Mouse (Mus musculus) MEL (cell line): ENCODE data around the gene Usp32. TPM values are rescaled to one million over a fixed set of nuclear protein-coding genes. Genes with fewer than 3 reads are reported as not detected.

Source experiments
- DNase-seq: peaks from one replicate; pipeline ENCODE4 v3.0.0; 2011; ENCODE audit warnings: low read depth, low spot score
- H3K27ac ChIP-seq: 2 replicates; pipeline ENCODE4 v1.5.1; 2012; ENCODE audit warnings: low read depth, mild to moderate bottlenecking, control low read depth, low read length, moderate library complexity; ENCODE audit not compliant: control insufficient read depth
- H3K27me3 ChIP-seq, 2 experiments: fragments of 150-350 bp in 1 of 2; sonication (generic) in 1 of 2; 2 replicates each; pipeline ENCODE4 v1.6.1; 2012; ENCODE audit warnings: low read length in 2 of 2, mild to moderate bottlenecking in 2 of 2, improper control_type of control experiment in 1 of 2, moderate library complexity in 1 of 2; ENCODE audit not compliant: insufficient read depth in 2 of 2, control insufficient read depth in 1 of 2
- H3K36me3 ChIP-seq, 2 experiments: 2 replicates each; pipeline ENCODE4 v1.6.1; 2012 to 2014; ENCODE audit warnings: low read length in 2 of 2, improper control_type of control experiment in 1 of 2, inconsistent platforms in 1 of 2, mild to moderate bottlenecking in 1 of 2; ENCODE audit not compliant: insufficient read depth in 2 of 2, control insufficient read depth in 1 of 2
- H3K4me1 ChIP-seq, 2 experiments: fragments of 150-350 bp in 1 of 2; sonication (generic) in 1 of 2; 2 replicates each; pipeline ENCODE4 v1.6.1; 2012; ENCODE audit warnings: low read length in 2 of 2, improper control_type of control experiment in 1 of 2, mild to moderate bottlenecking in 1 of 2; ENCODE audit not compliant: insufficient read depth in 2 of 2, control insufficient read depth in 1 of 2
- H3K4me3 ChIP-seq, 2 experiments: fragments of 150-350 bp in 1 of 2; sonication (generic) in 1 of 2; 2 replicates each; pipeline ENCODE4 v1.5.1; 2012; ENCODE audit warnings: low read depth in 2 of 2, low read length in 2 of 2, mild to moderate bottlenecking in 2 of 2, moderate library complexity in 2 of 2, control low read depth in 1 of 2, improper control_type of control experiment in 1 of 2; ENCODE audit not compliant: control insufficient read depth in 1 of 2, insufficient read depth in 1 of 2
- H3K79me2 ChIP-seq: 2 replicates; pipeline ENCODE4 v1.6.1; 2012; ENCODE audit warnings: mild to moderate bottlenecking, low read length, moderate library complexity; ENCODE audit not compliant: control insufficient read depth, poor library complexity, insufficient read depth
- H3K9ac ChIP-seq: 2 replicates; pipeline ENCODE4 v1.6.1; 2012; ENCODE audit warnings: low read depth, mild to moderate bottlenecking, control low read depth, low read length, moderate library complexity; ENCODE audit not compliant: control insufficient read depth, poor library complexity, severe bottlenecking
- H3K9me3 ChIP-seq: fragments of 150-350 bp; sonication (generic); replicated peaks from 2 replicates; pipeline ENCODE4 v1.6.1; 2012; ENCODE audit warnings: mild to moderate bottlenecking, low read length, improper control_type of control experiment, moderate library complexity; ENCODE audit not compliant: insufficient read depth
- ETS1 ChIP-seq: IDR thresholded peaks from 2 replicates; pipeline ENCODE4 v1.6.1; 2012; ENCODE audit warnings: low read depth, mild to moderate bottlenecking, inconsistent platforms, low read length, improper control_type of control experiment, moderate library complexity
- GABPA ChIP-seq: IDR thresholded peaks from 2 replicates; pipeline ENCODE4 v1.6.1; 2012; ENCODE audit warnings: low read depth, mild to moderate bottlenecking, inconsistent platforms, low read length, improper control_type of control experiment, moderate library complexity
- GATA1 ChIP-seq: IDR thresholded peaks from 2 replicates; pipeline ENCODE4 v1.6.1; 2011; ENCODE audit warnings: low read depth, low read length, improper control_type of control experiment
- JUND ChIP-seq: IDR thresholded peaks from 2 replicates; pipeline ENCODE4 v1.6.1; 2011; ENCODE audit warnings: low read depth, mild to moderate bottlenecking, improper control_type of control experiment, low read length
- KAT2A ChIP-seq: conservative IDR thresholded peaks from 2 replicates; pipeline ENCODE4 v1.6.1; 2012; ENCODE audit warnings: low read depth, low read length, improper control_type of control experiment, inconsistent platforms
- MAFK ChIP-seq: IDR thresholded peaks from 2 replicates; pipeline ENCODE4 v1.6.1; 2011; ENCODE audit warnings: low read depth, mild to moderate bottlenecking, low read length, improper control_type of control experiment, borderline replicate concordance
- MAZ ChIP-seq: IDR thresholded peaks from 2 replicates; pipeline ENCODE4 v1.6.1; 2012; ENCODE audit warnings: low read depth, mild to moderate bottlenecking, inconsistent platforms, low read length, improper control_type of control experiment
- MXI1 ChIP-seq: IDR thresholded peaks from 2 replicates; pipeline ENCODE4 v1.6.1; 2011; ENCODE audit warnings: mild to moderate bottlenecking, low read depth, low read length, improper control_type of control experiment
- MYC ChIP-seq: IDR thresholded peaks from 2 replicates; pipeline ENCODE4 v1.6.1; 2011; ENCODE audit warnings: low read depth, mild to moderate bottlenecking, low read length, improper control_type of control experiment, moderate library complexity
- NELFE ChIP-seq: IDR thresholded peaks from 2 replicates; pipeline ENCODE4 v1.6.1; 2011; ENCODE audit warnings: low read depth, low read length, improper control_type of control experiment
- POLR2AphosphoS2 ChIP-seq: IDR thresholded peaks from 2 replicates; pipeline ENCODE4 v1.6.1; 2011; ENCODE audit warnings: low read length, improper control_type of control experiment
- RAD21 ChIP-seq: IDR thresholded peaks from 2 replicates; pipeline ENCODE4 v1.6.1; 2011; ENCODE audit warnings: mild to moderate bottlenecking, low read depth, low read length, improper control_type of control experiment
- SIN3A ChIP-seq: IDR thresholded peaks from 2 replicates; pipeline ENCODE4 v1.6.1; 2012; ENCODE audit warnings: low read length, improper control_type of control experiment, inconsistent platforms
- TBP ChIP-seq: IDR thresholded peaks from 2 replicates; pipeline ENCODE4 v1.8.0; 2011; ENCODE audit warnings: low read depth, low read length, improper control_type of control experiment
- TCF12 ChIP-seq: IDR thresholded peaks from 2 replicates; pipeline ENCODE4 v1.6.1; 2014; ENCODE audit warnings: low read depth, mild to moderate bottlenecking, inconsistent platforms, low read length, improper control_type of control experiment, moderate library complexity
- USF1 ChIP-seq: IDR thresholded peaks from 2 replicates; pipeline ENCODE4 v1.6.1; 2014; ENCODE audit warnings: low read depth, mild to moderate bottlenecking, inconsistent platforms, low read length, improper control_type of control experiment, moderate library complexity
- USF2 ChIP-seq, 2 experiments: IDR thresholded peaks; 2 replicates each; pipeline ENCODE4 v1.6.1; 2011 to 2012; ENCODE audit warnings: improper control_type of control experiment in 2 of 2, low read length in 2 of 2, borderline replicate concordance in 1 of 2, inconsistent platforms in 1 of 2, low read depth in 1 of 2, mild to moderate bottlenecking in 1 of 2; ENCODE audit not compliant: insufficient read depth in 1 of 2
- ZKSCAN1 ChIP-seq: IDR thresholded peaks from 2 replicates; pipeline ENCODE4 v1.6.1; 2012; ENCODE audit warnings: low read depth, mild to moderate bottlenecking, inconsistent platforms, low read length, improper control_type of control experiment, moderate library complexity
- polyA plus RNA-seq, 2 experiments: library from polyadenylated mRNA; stranded (reverse) in 1 of 2; unstranded in 1 of 2; fragments of >175 nt in 1 of 2; fragments of >200 nt in 1 of 2; gene quantifications; 2 replicates each; pipeline versions ENCODE4 v1.2.1 to v1.2.4; 2012; ENCODE audit warnings: low replicate concordance in 2 of 2, low read depth in 1 of 2; ENCODE audit not compliant: insufficient read length in 2 of 2, insufficient read depth in 1 of 2, missing spikeins in 1 of 2
- total RNA-seq: library from RNA; depleted of rRNA; stranded (reverse); fragments of 300-350 nt; gene quantifications from 2 replicates; pipeline ENCODE4 v1.2.3, GENCODE M21; 2012

Gene Usp32
- total and polyA plus RNA-seq, 3 experiments, result 11.3 to 11.5 TPM; not detected in 1

DNA sequence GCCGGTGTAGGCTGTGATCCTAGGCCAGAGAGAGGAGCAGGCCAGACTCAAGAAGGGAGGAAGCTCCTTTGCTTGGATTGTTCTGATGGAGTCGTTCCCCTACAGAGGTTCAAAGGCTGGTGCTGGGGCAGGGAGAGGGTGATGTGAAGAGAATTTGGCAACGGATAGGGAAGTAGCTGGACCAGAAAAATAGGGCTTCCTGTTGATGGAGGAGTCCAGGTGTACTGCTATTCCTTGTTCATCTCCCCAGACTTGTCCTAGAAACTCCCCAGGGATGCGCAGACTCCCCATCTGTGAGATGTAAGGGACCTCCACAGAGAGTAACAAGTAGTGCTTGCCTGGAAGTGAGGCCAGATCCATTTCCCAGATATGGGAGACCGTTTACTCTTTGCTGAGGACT is 183.6 kb downstream of the Usp32 start:
- no peak for TF ChIP-seq RAD21
- TF ChIP-seq TCF12, result no peak
- TF ChIP-seq SIN3A, result no peak
- TF ChIP-seq USF1, result no peak
- no peak for TF ChIP-seq JUND
- TF ChIP-seq MAZ, result no peak
- no peak for TF ChIP-seq TBP
- TF ChIP-seq KAT2A, result no peak
- no peak for TF ChIP-seq ZKSCAN1
- Histone ChIP-seq H3K9me3 (no peaks in the 10 kb centered on the region), H3K27ac (no peak overlapping the region), H3K27me3 (peaks cover 4 to 10% of the 10 kb centered on the region in 2 experiments), H3K36me3 (no peaks in the 10 kb centered on the region), H3K79me2 (no peaks in the 10 kb centered on the region), H3K4me1 (no peaks in the 10 kb centered on the region), H3K4me3 (no peak overlapping the region), H3K9ac (no peak overlapping the region)
- no peak for DNase-seq

DNA sequence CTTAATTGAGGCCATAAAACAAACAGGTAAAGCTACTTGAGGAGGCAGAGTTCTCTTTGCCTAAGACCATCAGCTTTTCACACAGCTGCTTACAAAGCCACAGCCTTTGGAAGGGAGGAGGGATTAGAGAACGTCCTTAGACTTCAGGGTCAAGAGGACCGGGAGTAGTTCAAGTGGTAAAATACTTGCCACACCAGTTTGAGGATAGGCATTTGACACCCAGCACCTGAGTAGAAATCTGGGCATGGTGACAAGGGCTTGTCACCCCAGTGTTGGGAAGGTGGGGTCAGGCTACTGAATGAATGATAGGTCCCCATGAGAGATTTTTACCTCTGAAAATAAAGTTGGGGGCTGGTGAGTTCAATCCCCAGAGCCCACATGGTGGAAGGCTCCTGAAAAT is 187.3 kb downstream of the Usp32 start:
- H3K9ac ChIP-seq, result no peak overlapping the region
- TF ChIP-seq TBP (no peak), MYC (no peak), TCF12 (no peak), USF2 (IDR thresholded peaks at IDR 0.05; ENCODE audit: borderline replicate concordance in 1 of 2, insufficient read depth in 1 of 2, low read depth in 1 of 2, low read length in 2 of 2) (no peak), ETS1 (no peak), JUND (no peak), MXI1 (no peak), MAFK (no peak), NELFE (no peak), GATA1 (no peak), POLR2AphosphoS2 (no peak), GABPA (no peak)

More for the DNA sequence above, 187.3 kb downstream of the Usp32 start:
- H3K36me3 ChIP-seq, result no peaks in the 10 kb centered on the region
- no peak overlapping the region for H3K4me3 ChIP-seq
- no peaks in the 10 kb centered on the region for H3K79me2 ChIP-seq
- H3K4me1 ChIP-seq, result no peaks in the 10 kb centered on the region
- no peak for DNase-seq
- H3K27ac ChIP-seq, result no peak overlapping the region
- H3K27me3 ChIP-seq, result peaks cover 4 to 17% of the 10 kb centered on the region in 2 experiments
- no peaks in the 10 kb centered on the region for H3K9me3 ChIP-seq
